Mouse (Mus musculus) adrenal gland (tissue): ENCODE results near the gene Aqp8.

Source experiments
- intact Hi-C: fragments of 180-260 bp; cut with DNase I; formaldehyde crosslinking; loops from one replicate; pipeline ENCODE4 v1.15.1; 2025
- long read RNA-seq, 2 experiments: library from polyadenylated mRNA; unstranded; transcript quantifications; one replicate each; pipeline ENCODE4 v2.0.0; 2020; ENCODE audit warnings: borderline replicate concordance in 1 of 2; ENCODE audit not compliant: insufficient replicate concordance in 1 of 2

Gene Aqp8
- long read RNA-seq, experiment 1 = 0 reads
- long read RNA-seq, experiment 2 = 0 reads

GRCm38 (mm10) chr7:123462070-123462501 is at the start of gene Aqp8:
TSS of gene Aqp8 (plus strand) at chr7:123462291.
- intact Hi-C loops = loop anchor here (10.0 kb wide), 2 partner anchors 447 to 517 kb away; no protein-coding TSS in a partner anchor

GRCm38 (mm10) chr7:123416803-123417202 is 45.3 kb upstream of the Aqp8 start:
- intact Hi-C loops = no loop called here

GRCm38 (mm10) chr7:123417661-123418060 is 44.4 kb upstream of the Aqp8 start:
- intact Hi-C loops = no loop called here

- intact Hi-C loops = no loop called here
Observed at GRCm38 (mm10) chr7:123419984-123420383, 42.1 kb upstream of the Aqp8 start.

GRCm38 (mm10) chr7:123421958-123422357 is 40.1 kb upstream of the Aqp8 start:
- intact Hi-C loops = no loop called here

- intact Hi-C loops = no loop called here
Observed at GRCm38 (mm10) chr7:123424281-123424680, 37.8 kb upstream of the Aqp8 start.

- intact Hi-C loops = no loop called here
Observed at GRCm38 (mm10) chr7:123425134-123425757, 36.8 kb upstream of the Aqp8 start.

- intact Hi-C loops = no loop called here
Observed at GRCm38 (mm10) chr7:123429624-123430410, 32.3 kb upstream of the Aqp8 start.

- intact Hi-C loops = no loop called here
Observed at GRCm38 (mm10) chr7:123430411-123430705, 31.7 kb upstream of the Aqp8 start.

- intact Hi-C loops = no loop called here
Observed at GRCm38 (mm10) chr7:123431206-123431605, 30.9 kb upstream of the Aqp8 start.

GRCm38 (mm10) chr7:123442079-123442478 is 20.0 kb upstream of the Aqp8 start:
- intact Hi-C loops = no loop called here

- intact Hi-C loops = no loop called here
Observed at GRCm38 (mm10) chr7:123448794-123449193, 13.3 kb upstream of the Aqp8 start.

- intact Hi-C loops = no loop called here
Observed at GRCm38 (mm10) chr7:123449676-123450075, 12.4 kb upstream of the Aqp8 start.

GRCm38 (mm10) chr7:123450515-123450914 is 11.6 kb upstream of the Aqp8 start:
- intact Hi-C loops = no loop called here

- intact Hi-C loops = no loop called here
Observed at GRCm38 (mm10) chr7:123452551-123452950, 9.5 kb upstream of the Aqp8 start.

GRCm38 (mm10) chr7:123453066-123453465 is 9.0 kb upstream of the Aqp8 start:
- intact Hi-C loops = no loop called here

- intact Hi-C loops = no loop called here
Observed at GRCm38 (mm10) chr7:123455088-123455487, 7.0 kb upstream of the Aqp8 start.

- intact Hi-C loops = no loop called here
Observed at GRCm38 (mm10) chr7:123458309-123458708, 3.8 kb upstream of the Aqp8 start.

GRCm38 (mm10) chr7:123459247-123459646 is 2.8 kb upstream of the Aqp8 start:
- intact Hi-C loops = no loop called here

GRCm38 (mm10) chr7:123461316-123461715 is 775 bp upstream of the Aqp8 start:
- intact Hi-C loops = loop anchor here (10.0 kb wide), 2 partner anchors 447 to 517 kb away; no protein-coding TSS in a partner anchor

- intact Hi-C loops = loop anchor here (10.0 kb wide), 2 partner anchors 449 to 519 kb away; no protein-coding TSS in a partner anchor
Observed at GRCm38 (mm10) chr7:123463569-123463968, 1.5 kb downstream of the Aqp8 start.

GRCm38 (mm10) chr7:123465692-123466387 is 3.7 kb downstream of the Aqp8 start:
- intact Hi-C loops = loop anchor here (1.0 to 10.0 kb wide), 4 partner anchors 67 to 521 kb away; no protein-coding TSS in a partner anchor
